Mouse (Mus musculus): ENCODE results near the gene Pigc. TPM values are rescaled to one million over a fixed set of nuclear protein-coding genes. Genes with fewer than 3 reads are reported as not detected.

The Pigc gene
- polyA plus RNA-seq, 1 experiment from 2014 or later = 40.8 TPM

- Histone ChIP-seq H3K9ac (ENCODE audit: low read length) (no peak overlapping the region), H3K4me2 (ENCODE audit: low read length) (no peak overlapping the region), H3K27me3 (replicated peaks; ENCODE audit: control insufficient read depth, insufficient read depth, low read length) (no peaks in the 10 kb centered on the region), H3K36me3 (ENCODE audit: control insufficient read depth, insufficient read depth, low read length) (no peaks in the 10 kb centered on the region), H3K9me3 (replicated peaks; ENCODE audit: control insufficient read depth, low read length) (no peaks in the 10 kb centered on the region), H3K4me1 (ENCODE audit: control insufficient read depth, insufficient read depth, low read length) (peaks cover 7% of the 10 kb centered on the region; the same call in 1 of the 2 replicates), H3K4me3 (ENCODE audit: low read depth, low read length) (no peak overlapping the region), H3K27ac (ENCODE audit: low read depth, low read length) (no peak overlapping the region)
- 94% methylated on average over 2 of the region's 2 CpGs for WGBS
- no peak for ATAC-seq
- DNase-seq (ENCODE audit: low spot score) = no peak
Observed at GRCm38 (mm10) chr1:161967936-161968335, 1.1 kb upstream of the Pigc start.

- no peak overlapping the region for H3K9ac ChIP-seq (ENCODE audit: low read length)
- 96% methylated on average over 9 of the region's 9 CpGs for WGBS
- no peaks in the 10 kb centered on the region for H3K9me3 ChIP-seq (replicated peaks; ENCODE audit: control insufficient read depth, low read length)
- ATAC-seq (no peak), DNase-seq (ENCODE audit: low spot score) (no peak)
- no peaks in the 10 kb centered on the region for H3K36me3 ChIP-seq (ENCODE audit: control insufficient read depth, insufficient read depth, low read length)
- H3K27ac ChIP-seq (ENCODE audit: low read depth, low read length) = no peak overlapping the region
- H3K27me3 ChIP-seq (replicated peaks; ENCODE audit: control insufficient read depth, insufficient read depth, low read length) = no peaks in the 10 kb centered on the region
- no peak overlapping the region for H3K4me3 ChIP-seq (ENCODE audit: low read depth, low read length)
- no peak overlapping the region for H3K4me2 ChIP-seq (ENCODE audit: low read length)
- H3K4me1 ChIP-seq (ENCODE audit: control insufficient read depth, insufficient read depth, low read length) = peaks cover 7% of the 10 kb centered on the region; the same call in 1 of the 2 replicates
Observed at GRCm38 (mm10) chr1:161970874-161971273, 1.9 kb downstream of the Pigc start.

GRCm38 (mm10) chr1:161972233-161972632, 3.2 kb downstream of the Pigc start:
- Histone ChIP-seq H3K9ac (ENCODE audit: low read length) (no peak overlapping the region), H3K27ac (ENCODE audit: low read depth, low read length) (no peak overlapping the region), H3K36me3 (ENCODE audit: control insufficient read depth, insufficient read depth, low read length) (no peaks in the 10 kb centered on the region), H3K27me3 (replicated peaks; ENCODE audit: control insufficient read depth, insufficient read depth, low read length) (no peaks in the 10 kb centered on the region), H3K4me2 (ENCODE audit: low read length) (no peak overlapping the region), H3K4me1 (ENCODE audit: control insufficient read depth, insufficient read depth, low read length) (peaks cover 7% of the 10 kb centered on the region; the same call in 1 of the 2 replicates), H3K4me3 (ENCODE audit: low read depth, low read length) (no peak overlapping the region), H3K9me3 (replicated peaks; ENCODE audit: control insufficient read depth, low read length) (no peaks in the 10 kb centered on the region)
- ATAC-seq (no peak), DNase-seq (ENCODE audit: low spot score) (no peak)
- 96% methylated on average over 8 of the region's 8 CpGs for WGBS

GRCm38 (mm10) chr1:161976255-161977182, 7.5 kb downstream of the Pigc start:
- WGBS = 50% methylated on average over 16 of the region's 16 CpGs
- no peaks in the 10 kb centered on the region for H3K36me3 ChIP-seq (ENCODE audit: control insufficient read depth, insufficient read depth, low read length)
- ATAC-seq (peak; percentile 74), DNase-seq (ENCODE audit: low spot score) (peak; percentile 89)
- no peaks in the 10 kb centered on the region for H3K9me3 ChIP-seq (replicated peaks; ENCODE audit: control insufficient read depth, low read length)
- H3K27ac ChIP-seq (ENCODE audit: low read depth, low read length) = no peak overlapping the region
- H3K4me1 ChIP-seq (ENCODE audit: control insufficient read depth, insufficient read depth, low read length) = no peaks in the 10 kb centered on the region
- H3K9ac ChIP-seq (ENCODE audit: low read length) = no peak overlapping the region
- no peaks in the 10 kb centered on the region for H3K27me3 ChIP-seq (replicated peaks; ENCODE audit: control insufficient read depth, insufficient read depth, low read length)
- H3K4me3 ChIP-seq (ENCODE audit: low read depth, low read length) = no peak overlapping the region
- no peak overlapping the region for H3K4me2 ChIP-seq (ENCODE audit: low read length)

- no peak overlapping the region for H3K9ac ChIP-seq (ENCODE audit: low read length)
- H3K27ac ChIP-seq (ENCODE audit: low read depth, low read length) = no peak overlapping the region
- no peak overlapping the region for H3K4me2 ChIP-seq (ENCODE audit: low read length)
- H3K36me3 ChIP-seq (ENCODE audit: control insufficient read depth, insufficient read depth, low read length) = no peaks in the 10 kb centered on the region
- H3K4me1 ChIP-seq (ENCODE audit: control insufficient read depth, insufficient read depth, low read length) = no peaks in the 10 kb centered on the region
- no peak for ATAC-seq
- 75% methylated on average over 4 of the region's 4 CpGs for WGBS
- no peak for DNase-seq (ENCODE audit: low spot score)
- H3K4me3 ChIP-seq (ENCODE audit: low read depth, low read length) = no peak overlapping the region
- H3K27me3 ChIP-seq (replicated peaks; ENCODE audit: control insufficient read depth, insufficient read depth, low read length) = no peaks in the 10 kb centered on the region
- H3K9me3 ChIP-seq (replicated peaks; ENCODE audit: control insufficient read depth, low read length) = no peaks in the 10 kb centered on the region
Observed at GRCm38 (mm10) chr1:161977331-161977730, 8.3 kb downstream of the Pigc start.

GRCm38 (mm10) chr1:161978173-161978700, 9.3 kb downstream of the Pigc start:
- DNase-seq (ENCODE audit: low spot score) = no peak
- 91% methylated on average over 5 of the region's 5 CpGs for WGBS
- no peak overlapping the region for H3K4me3 ChIP-seq (ENCODE audit: low read depth, low read length)
- no peak overlapping the region for H3K27ac ChIP-seq (ENCODE audit: low read depth, low read length)
- no peak for ATAC-seq
- no peaks in the 10 kb centered on the region for H3K9me3 ChIP-seq (replicated peaks; ENCODE audit: control insufficient read depth, low read length)
- no peak overlapping the region for H3K4me2 ChIP-seq (ENCODE audit: low read length)
- no peak overlapping the region for H3K9ac ChIP-seq (ENCODE audit: low read length)
- no peaks in the 10 kb centered on the region for H3K27me3 ChIP-seq (replicated peaks; ENCODE audit: control insufficient read depth, insufficient read depth, low read length)
- H3K4me1 ChIP-seq (ENCODE audit: control insufficient read depth, insufficient read depth, low read length) = no peaks in the 10 kb centered on the region
- no peaks in the 10 kb centered on the region for H3K36me3 ChIP-seq (ENCODE audit: control insufficient read depth, insufficient read depth, low read length)

GRCm38 (mm10) chr1:161979536-161979935, 10.6 kb downstream of the Pigc start, which contains the start of gene 4930558K02Rik:
4930558K02Rik (minus strand) TSS chr1:161979636.
- DNase-seq (ENCODE audit: low spot score) (no peak), ATAC-seq (no peak)
- H3K4me2 ChIP-seq (ENCODE audit: low read length) = no peak within 1 kb of the TSS
- H3K36me3 ChIP-seq (ENCODE audit: control insufficient read depth, insufficient read depth, low read length) = no peaks in the 10 kb centered on the region
- H3K27ac ChIP-seq (ENCODE audit: low read depth, low read length) = no peak within 1 kb of the TSS
- no peak within 1 kb of the TSS for H3K4me3 ChIP-seq (ENCODE audit: low read depth, low read length)
- no peak within 1 kb of the TSS for H3K9ac ChIP-seq (ENCODE audit: low read length)
- H3K27me3 ChIP-seq (replicated peaks; ENCODE audit: control insufficient read depth, insufficient read depth, low read length) = no peaks in the 10 kb centered on the region
- 71% methylated on average over 1 of the region's 1 CpGs for WGBS
- H3K9me3 ChIP-seq (replicated peaks; ENCODE audit: control insufficient read depth, low read length) = no peaks in the 10 kb centered on the region
- no peaks in the 10 kb centered on the region for H3K4me1 ChIP-seq (ENCODE audit: control insufficient read depth, insufficient read depth, low read length)

GRCm38 (mm10) chr1:161980046-161980445, 11.1 kb downstream of the Pigc start:
- H3K27ac ChIP-seq (ENCODE audit: low read depth, low read length) = no peak overlapping the region
- H3K9ac ChIP-seq (ENCODE audit: low read length) = no peak overlapping the region
- H3K36me3 ChIP-seq (ENCODE audit: control insufficient read depth, insufficient read depth, low read length) = no peaks in the 10 kb centered on the region
- H3K4me1 ChIP-seq (ENCODE audit: control insufficient read depth, insufficient read depth, low read length) = no peaks in the 10 kb centered on the region
- H3K4me3 ChIP-seq (ENCODE audit: low read depth, low read length) = no peak overlapping the region
- no peak for ATAC-seq
- no peak overlapping the region for H3K4me2 ChIP-seq (ENCODE audit: low read length)
- H3K27me3 ChIP-seq (replicated peaks; ENCODE audit: control insufficient read depth, insufficient read depth, low read length) = no peaks in the 10 kb centered on the region
- H3K9me3 ChIP-seq (replicated peaks; ENCODE audit: control insufficient read depth, low read length) = no peaks in the 10 kb centered on the region
- DNase-seq (ENCODE audit: low spot score) = no peak
- WGBS = 90% methylated on average over 2 of the region's 2 CpGs
